Mouse (Mus musculus): ENCODE measurements around the gene Trnp1. TPM values are rescaled to one million over a fixed set of nuclear protein-coding genes. Genes with fewer than 3 reads are reported as not detected.

Gene Trnp1
- total RNA-seq, 2 experiments from 2014 or later, result 114 to 119 TPM

DNA sequence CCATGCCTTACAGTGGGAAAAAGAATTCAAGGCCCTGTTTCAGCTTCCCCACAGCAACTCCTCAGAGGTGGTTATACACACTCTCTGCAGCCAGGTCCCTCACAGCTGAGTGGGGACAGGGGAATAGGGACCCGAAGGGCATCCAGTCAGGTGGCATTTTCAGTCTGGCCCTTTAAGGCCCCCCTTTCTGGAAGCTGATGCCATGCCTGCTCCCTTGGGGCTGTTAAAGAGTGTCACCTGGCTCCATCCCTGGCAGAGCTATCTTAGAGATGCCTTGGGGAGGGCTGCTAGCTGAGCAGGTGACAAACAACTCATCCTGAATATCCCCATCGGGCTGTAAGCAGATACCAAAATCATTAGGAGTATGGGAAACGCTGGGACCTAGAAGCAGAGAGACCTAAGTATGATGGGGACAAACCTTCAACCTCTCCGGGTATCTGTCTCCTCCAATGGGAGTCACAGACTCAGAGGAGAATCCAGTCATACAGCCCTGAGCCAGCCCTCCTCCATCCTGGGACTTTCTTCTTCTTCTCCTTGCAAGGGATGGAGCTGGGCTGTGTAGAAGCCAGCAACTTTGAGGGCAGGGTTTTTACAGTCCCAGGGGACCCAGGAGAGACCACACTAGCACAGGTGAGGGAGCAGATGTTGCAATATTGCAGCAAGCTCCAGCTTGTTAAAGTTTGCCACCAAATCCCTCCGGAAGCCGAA, 1.5 kb downstream of the Trnp1 start:
- DNase-seq (ENCODE audit: extremely low spot score in 1 of 2, low spot score in 2 of 2), result no peak
- intact Hi-C loops (cut with DNase I), result no loop called here

GRCm38 (mm10) chr4:133495711-133496110, 2.6 kb downstream of the Trnp1 start:
- DNase-seq (ENCODE audit: extremely low spot score in 1 of 2, low spot score in 2 of 2), result peak in 1 of 2 experiments; percentile 75
- intact Hi-C loops (cut with DNase I), result no loop called here

- intact Hi-C loops (cut with DNase I), result no loop called here
- DNase-seq (ENCODE audit: extremely low spot score in 1 of 2, low spot score in 2 of 2), result no peak
Observed at GRCm38 (mm10) chr4:133494867-133495266, 3.5 kb downstream of the Trnp1 start.

- DNase-seq (ENCODE audit: extremely low spot score in 1 of 2, low spot score in 2 of 2), result peak; percentile 63 to 89
- intact Hi-C loops (cut with DNase I), result no loop called here
Observed at GRCm38 (mm10) chr4:133494432-133494831, 3.9 kb downstream of the Trnp1 start.

GRCm38 (mm10) chr4:133493895-133494294, 4.5 kb downstream of the Trnp1 start:
- intact Hi-C loops (cut with DNase I), result no loop called here

DNA sequence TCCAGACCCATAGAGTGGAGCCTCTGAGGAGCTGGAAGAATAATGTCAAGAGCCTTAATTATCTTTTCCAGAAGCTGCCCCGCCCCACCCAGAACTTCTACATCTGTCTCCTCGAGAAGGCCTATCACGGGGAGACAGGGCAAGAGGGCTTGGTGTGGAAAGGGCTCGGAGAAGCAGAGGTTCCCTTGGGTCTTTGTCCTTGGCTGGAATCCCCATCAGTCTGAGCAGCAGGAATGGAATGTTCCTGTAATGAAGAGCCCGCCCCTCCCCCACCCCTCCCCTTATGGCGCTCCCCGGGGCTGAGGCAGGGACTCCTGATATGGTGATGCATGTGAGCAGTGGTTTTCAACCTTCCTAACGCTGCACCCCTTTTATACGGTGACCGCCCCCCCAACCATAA, 6.5 kb downstream of the Trnp1 start:
- intact Hi-C loops (cut with DNase I), result no loop called here
- no peak for DNase-seq (ENCODE audit: extremely low spot score in 1 of 2, low spot score in 2 of 2)

More at GRCm38 (mm10) chr4:133493895-133494294, 4.5 kb downstream of the Trnp1 start:
- DNase-seq (ENCODE audit: extremely low spot score in 1 of 2, low spot score in 2 of 2), result no peak

DNA sequence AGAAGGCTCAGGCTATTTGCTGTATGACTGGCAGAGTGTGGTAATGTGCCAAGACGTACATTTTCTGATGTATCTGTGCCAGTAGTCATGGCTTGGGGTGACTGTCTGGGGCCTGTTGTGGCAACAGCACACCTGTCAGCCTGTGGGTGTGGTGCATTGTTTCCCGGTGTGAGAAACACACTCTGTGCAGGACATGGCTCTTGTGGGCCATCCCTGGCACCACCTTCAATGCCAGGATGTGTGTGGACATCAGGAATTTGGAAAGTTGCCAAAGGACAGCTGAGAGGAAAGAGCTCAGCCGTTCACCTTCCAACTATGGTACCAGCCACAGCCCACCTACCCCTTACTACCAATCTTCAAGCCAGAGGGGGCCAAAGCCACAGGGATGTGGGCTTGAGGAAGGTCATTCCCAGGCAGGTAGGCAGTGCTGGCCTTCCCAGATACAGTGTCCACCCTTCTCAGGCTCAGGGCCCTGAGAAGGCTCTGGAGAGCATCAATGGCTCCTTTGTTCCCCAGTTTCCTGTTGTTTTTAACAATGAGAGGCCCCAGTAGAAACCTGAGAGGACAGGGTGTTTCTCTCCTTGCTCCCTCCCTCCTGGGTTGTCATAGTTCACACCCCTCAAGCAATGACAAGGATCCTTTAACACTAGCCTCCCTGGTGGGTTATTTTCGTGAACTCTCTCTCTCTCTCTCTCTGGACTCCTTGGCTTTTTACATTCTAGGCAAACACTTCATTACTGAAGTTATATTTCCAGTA, 8.7 kb downstream of the Trnp1 start:
- intact Hi-C loops (cut with DNase I), result no loop called here
- no peak for DNase-seq (ENCODE audit: extremely low spot score in 1 of 2, low spot score in 2 of 2)

DNA sequence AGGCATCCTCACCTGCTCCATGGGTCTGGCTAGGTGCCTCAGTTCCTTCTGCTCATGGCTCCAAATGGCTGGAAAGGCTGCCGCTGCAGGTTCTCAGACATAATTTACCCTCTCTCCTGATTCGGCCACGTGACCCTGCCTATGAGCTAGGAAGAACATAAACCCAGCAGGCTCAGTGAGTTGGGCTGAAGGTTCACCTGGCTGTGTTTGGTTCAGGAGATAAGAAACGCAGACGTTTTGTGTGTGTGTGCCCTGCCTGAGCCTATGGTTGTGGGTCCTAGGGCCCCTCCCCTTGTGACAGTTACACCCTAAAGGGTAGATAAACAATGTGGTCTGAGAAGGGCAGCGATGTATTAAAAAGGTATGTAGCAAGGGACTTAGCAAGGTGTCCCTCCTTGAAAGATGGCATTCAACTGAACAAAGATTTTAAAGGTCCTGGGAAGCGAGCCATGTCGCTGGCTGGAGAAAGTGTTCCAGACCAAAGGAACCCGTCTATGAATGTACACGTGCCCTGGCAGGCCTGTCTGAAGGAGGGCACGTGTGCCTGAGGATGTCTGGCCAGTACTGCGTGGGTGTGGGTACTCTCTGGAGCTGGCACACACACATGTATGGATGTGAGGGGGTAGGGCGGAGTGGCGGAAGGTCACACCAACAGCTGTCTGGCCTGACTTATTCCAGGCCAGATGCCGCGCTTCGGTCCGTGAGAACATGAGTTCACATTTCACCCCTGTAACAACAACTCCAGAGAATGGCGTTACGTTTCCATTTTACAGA, 9.5 kb downstream of the Trnp1 start:
- intact Hi-C loops (cut with DNase I), result no loop called here
- DNase-seq (ENCODE audit: extremely low spot score in 1 of 2, low spot score in 2 of 2), result no peak

DNA sequence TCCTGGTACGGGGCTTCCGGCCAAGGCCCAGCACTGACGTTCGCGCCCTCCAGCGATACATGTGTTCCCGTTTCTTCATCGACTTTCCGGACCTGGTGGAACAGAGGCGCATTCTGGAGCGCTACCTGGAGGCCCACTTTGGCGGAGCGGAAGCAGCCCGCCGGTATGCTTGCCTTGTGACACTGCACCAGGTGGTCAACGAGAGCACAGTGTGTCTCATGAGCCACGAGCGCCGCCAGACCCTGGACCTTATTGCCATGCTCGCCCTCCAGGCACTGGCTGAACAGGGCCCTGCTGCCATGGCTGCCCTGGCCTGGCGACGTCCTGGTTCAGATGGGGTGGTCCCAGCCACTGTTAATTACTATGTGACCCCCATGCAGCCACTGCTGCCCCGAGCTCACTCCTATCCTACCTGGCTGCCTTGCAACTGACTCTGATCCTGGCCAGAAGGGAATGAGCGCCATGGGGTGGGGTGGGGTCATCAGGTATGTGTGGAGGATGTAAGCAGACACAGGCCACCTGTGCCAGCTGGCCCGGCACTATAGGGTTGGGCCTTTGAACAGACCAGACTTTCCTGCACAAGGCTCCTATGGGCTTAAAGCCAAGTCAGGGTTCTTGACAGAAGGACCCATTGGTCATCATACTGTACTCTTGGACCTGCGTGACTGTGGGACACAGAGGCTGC, 11.5 kb downstream of the Trnp1 start:
- intact Hi-C loops (cut with DNase I), result no loop called here
- no peak for DNase-seq (ENCODE audit: extremely low spot score in 1 of 2, low spot score in 2 of 2)

DNA sequence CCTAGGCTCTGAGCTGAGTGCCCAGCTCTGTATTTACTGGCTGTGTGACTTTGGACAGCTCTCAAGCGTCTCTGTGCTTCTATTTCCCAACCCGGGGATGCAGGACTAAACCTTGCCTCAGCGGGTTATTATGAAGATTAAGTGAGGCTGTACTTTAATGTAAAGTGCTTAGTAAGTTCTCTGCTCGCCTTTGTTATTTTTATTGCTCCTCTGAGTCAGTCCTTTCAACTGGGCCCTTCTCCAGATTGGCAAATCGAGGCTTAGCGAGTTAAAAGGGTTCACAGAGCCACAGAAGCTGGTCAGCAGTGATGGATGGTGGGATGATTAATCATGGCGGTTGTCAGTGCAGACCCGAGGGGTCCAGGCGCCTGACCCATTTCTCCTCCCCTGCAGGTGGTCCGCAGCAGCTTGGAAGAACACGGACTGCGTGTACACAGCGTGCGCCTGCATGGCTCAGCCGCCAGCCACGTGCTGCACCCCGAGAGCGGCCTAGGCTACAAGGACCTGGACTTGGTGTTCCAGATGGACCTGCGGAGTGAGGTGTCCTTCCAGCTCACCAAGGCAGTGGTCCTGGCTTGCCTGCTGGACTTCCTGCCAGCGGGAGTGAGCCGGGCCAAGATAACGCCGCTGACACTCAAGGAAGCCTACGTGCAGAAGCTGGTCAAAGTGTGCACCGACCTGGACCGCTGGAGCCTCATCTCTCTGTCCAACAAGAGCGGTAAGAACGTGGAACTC, 12.5 kb downstream of the Trnp1 start:
- intact Hi-C loops (cut with DNase I), result no loop called here
- no peak for DNase-seq (ENCODE audit: extremely low spot score in 1 of 2, low spot score in 2 of 2)

GRCm38 (mm10) chr4:133484266-133485025, 13.9 kb downstream of the Trnp1 start:
- peak in 1 of 2 experiments; percentile 66 for DNase-seq (ENCODE audit: extremely low spot score in 1 of 2, low spot score in 2 of 2)
- intact Hi-C loops (cut with DNase I), result no loop called here

DNA sequence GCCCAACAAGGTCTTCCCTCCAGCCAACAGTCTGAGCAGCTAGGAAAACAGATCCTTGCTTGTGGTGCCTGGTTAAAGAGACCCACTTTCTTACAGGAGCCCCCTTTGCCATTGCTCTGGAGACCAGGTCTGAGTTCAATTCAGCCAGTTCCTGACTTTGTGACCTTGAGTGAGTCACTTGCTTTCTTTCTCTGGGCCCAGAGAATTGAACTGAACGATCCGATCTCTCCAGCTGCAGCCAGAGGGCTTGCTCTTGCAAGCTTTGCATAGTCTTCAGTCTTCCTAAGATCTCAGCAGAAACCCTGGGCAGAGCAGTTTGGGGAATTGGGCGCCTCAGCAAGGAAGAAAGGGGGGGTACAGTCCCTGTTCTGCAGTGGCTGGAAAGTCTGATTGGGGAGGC, 15.9 kb downstream of the Trnp1 start:
- DNase-seq (ENCODE audit: extremely low spot score in 1 of 2, low spot score in 2 of 2), result no peak
- intact Hi-C loops (cut with DNase I), result no loop called here

- intact Hi-C loops (cut with DNase I), result no loop called here
- DNase-seq (ENCODE audit: extremely low spot score in 1 of 2, low spot score in 2 of 2), result no peak
Observed at GRCm38 (mm10) chr4:133481488-133481887, 16.9 kb downstream of the Trnp1 start.

DNA sequence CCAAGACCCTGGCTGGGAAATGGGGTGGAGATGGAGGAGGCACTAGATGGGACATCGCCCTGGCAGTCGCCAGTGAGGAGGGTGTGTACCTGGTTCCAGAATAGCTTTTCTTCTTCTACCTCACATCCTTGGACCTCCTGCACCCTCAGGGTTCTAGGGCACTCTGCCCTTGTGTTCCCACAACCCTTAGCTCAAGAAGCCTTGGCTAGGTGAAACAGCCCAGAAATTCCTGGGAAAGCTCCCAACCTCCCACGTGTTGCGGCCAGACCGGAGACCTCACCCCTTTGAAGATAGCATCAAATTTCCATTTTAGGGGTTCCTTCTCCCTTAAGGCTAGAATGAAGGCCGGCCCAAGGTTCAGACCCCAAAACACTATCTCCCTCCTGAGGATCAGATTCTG, 17.6 kb downstream of the Trnp1 start:
- DNase-seq (ENCODE audit: extremely low spot score in 1 of 2, low spot score in 2 of 2), result no peak
- intact Hi-C loops (cut with DNase I), result no loop called here

DNA sequence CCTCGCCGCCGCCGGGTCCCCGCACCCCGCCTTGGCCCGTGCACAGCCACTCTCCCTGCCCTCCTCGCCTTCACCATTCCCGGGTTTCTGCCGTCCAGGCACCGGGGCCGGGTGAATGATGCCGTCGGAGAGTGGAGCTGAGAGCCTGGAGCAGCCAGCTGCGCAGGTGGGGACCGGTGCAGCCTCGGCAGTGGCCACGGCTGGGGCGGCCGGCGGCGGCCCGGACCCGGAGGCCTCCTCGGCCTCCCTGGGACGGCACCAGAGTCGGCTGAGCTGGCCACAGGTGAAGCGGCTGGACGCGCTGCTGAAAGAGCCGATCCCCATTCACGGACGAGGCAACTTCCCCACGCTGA, 18.2 kb downstream of the Trnp1 start:
- intact Hi-C loops (cut with DNase I), result no loop called here
- DNase-seq (ENCODE audit: extremely low spot score in 1 of 2, low spot score in 2 of 2), result no peak

- intact Hi-C loops (cut with DNase I), result no loop called here
- peak; percentile 96 to 99 for DNase-seq (ENCODE audit: extremely low spot score in 1 of 2, low spot score in 2 of 2)
Observed at GRCm38 (mm10) chr4:133479458-133480184, 18.7 kb downstream of the Trnp1 start, which contains the start of gene Tent5b. Gene Tent5b, plus strand, starts transcription at chr4:133480132.

DNA sequence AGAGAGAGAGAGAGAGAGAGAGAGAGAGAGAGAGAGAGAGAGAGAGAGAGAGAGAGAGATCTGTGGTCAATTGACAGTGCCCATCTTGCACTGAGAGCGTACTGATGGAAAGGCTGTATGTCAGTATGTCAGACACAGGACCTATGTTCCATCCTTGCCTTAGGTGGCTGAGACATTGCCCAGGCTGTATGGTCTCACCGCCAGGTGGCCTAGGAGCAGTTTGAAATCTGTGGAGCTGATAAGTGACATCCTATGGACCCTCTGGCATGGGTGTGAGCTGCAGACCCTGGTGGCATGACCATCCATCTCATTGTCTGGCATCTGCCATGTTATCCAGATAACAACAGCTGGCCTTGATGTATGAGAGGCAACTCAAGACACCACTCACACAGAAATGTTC, 24.5 kb downstream of the Trnp1 start:
- intact Hi-C loops (cut with DNase I), result no loop called here

More for the DNA sequence above, 24.5 kb downstream of the Trnp1 start:
- DNase-seq (ENCODE audit: extremely low spot score in 1 of 2, low spot score in 2 of 2), result no peak
